Mouse (Mus musculus): ENCODE results near the gene Xylb.

GRCm38 (mm10) chr9:119358058-119358429 is 863 bp downstream of the Xylb start:
- TF ChIP-seq EP300 (IDR thresholded peaks at IDR 0.05; ENCODE audit: low read depth) (no peak), CTCF (IDR thresholded peaks at IDR 0.05; ENCODE audit: low read depth) (no peak)

Data from liver, postnatal 0 days (tissue).